Mouse (Mus musculus): ENCODE results near the gene Tedc2. TPM values are rescaled to one million over a fixed set of nuclear protein-coding genes. Genes with fewer than 3 reads are reported as not detected.

Tedc2 gene
- polyA plus RNA-seq, 1 experiment from 2014 or later, result 5.3 TPM

GRCm38 (mm10) chr17:24222653-24223052 lies 2.0 kb upstream of the Tedc2 start:
- H3K27ac ChIP-seq (ENCODE audit: low read length), result no peak overlapping the region
- H3K4me3 ChIP-seq (ENCODE audit: low read depth, low read length), result no peak overlapping the region
- no peak overlapping the region for H3K4me2 ChIP-seq (replicated peaks; ENCODE audit: low read depth, low read length)
- H3K36me3 ChIP-seq (ENCODE audit: insufficient read depth, low read length), result peaks cover 8% of the 10 kb centered on the region; the same call in 1 of the 2 replicates
- no peaks in the 10 kb centered on the region for H3K9me3 ChIP-seq (ENCODE audit: low read length)
- no peak overlapping the region for H3K9ac ChIP-seq (replicated peaks; ENCODE audit: low read depth)
- TF ChIP-seq CTCF (IDR thresholded peaks at IDR 0.05) (no peak), EP300 (IDR thresholded peaks at IDR 0.05) (no peak)
- H3K27me3 ChIP-seq (replicated peaks; ENCODE audit: insufficient read depth, low read length), result no peaks in the 10 kb centered on the region
- H3K4me1 ChIP-seq (ENCODE audit: insufficient read depth, low read depth, low read length), result peaks cover 4% of the 10 kb centered on the region; the same call in 1 of the 2 replicates
- 76% methylated on average over 6 of the region's 6 CpGs for WGBS
- ATAC-seq (no peak), DNase-seq (ENCODE audit: low spot score) (no peak)

GRCm38 (mm10) chr17:24216836-24217235 lies 3.8 kb downstream of the Tedc2 start:
- H3K9me3 ChIP-seq (ENCODE audit: low read length), result no peaks in the 10 kb centered on the region
- H3K4me1 ChIP-seq (ENCODE audit: insufficient read depth, low read depth, low read length), result peaks cover 9% of the 10 kb centered on the region
- no peaks in the 10 kb centered on the region for H3K27me3 ChIP-seq (replicated peaks; ENCODE audit: insufficient read depth, low read length)
- no peak for ATAC-seq
- H3K36me3 ChIP-seq (ENCODE audit: insufficient read depth, low read length), result peaks cover 10% of the 10 kb centered on the region; the same call in 1 of the 2 replicates
- 77% methylated on average over 4 of the region's 4 CpGs for WGBS
- H3K27ac ChIP-seq (ENCODE audit: low read length), result no peak overlapping the region
- H3K9ac ChIP-seq (replicated peaks; ENCODE audit: low read depth), result no peak overlapping the region
- TF ChIP-seq CTCF (IDR thresholded peaks at IDR 0.05) (no peak), EP300 (IDR thresholded peaks at IDR 0.05) (no peak)
- DNase-seq (ENCODE audit: low spot score), result no peak
- no peak overlapping the region for H3K4me2 ChIP-seq (replicated peaks; ENCODE audit: low read depth, low read length)
- no peak overlapping the region for H3K4me3 ChIP-seq (ENCODE audit: low read depth, low read length)

GRCm38 (mm10) chr17:24213186-24213585 lies 7.5 kb downstream of the Tedc2 start:
- Histone ChIP-seq H3K4me1 (ENCODE audit: insufficient read depth, low read depth, low read length) (peaks cover 21% of the 10 kb centered on the region), H3K36me3 (ENCODE audit: insufficient read depth, low read length) (peaks cover 10% of the 10 kb centered on the region; the same call in 1 of the 2 replicates), H3K9me3 (ENCODE audit: low read length) (no peaks in the 10 kb centered on the region), H3K4me3 (ENCODE audit: low read depth, low read length) (no peak overlapping the region), H3K9ac (replicated peaks; ENCODE audit: low read depth) (no peak overlapping the region), H3K27me3 (replicated peaks; ENCODE audit: insufficient read depth, low read length) (0 out of 2 replicates have a peak, but pooled peaks cover 3% of the 10 kb centered on the region), H3K27ac (ENCODE audit: low read length) (0 out of 2 replicates have a peak overlapping the region, but pooled peaks have one; percentile 16), H3K4me2 (replicated peaks; ENCODE audit: low read depth, low read length) (no peak overlapping the region)
- DNase-seq (ENCODE audit: low spot score) (peak; percentile 67), ATAC-seq (peak; percentile 5; the same call in 1 of the 2 replicates)
- 46% methylated on average over 6 of the region's 6 CpGs for WGBS
- TF ChIP-seq EP300 (IDR thresholded peaks at IDR 0.05) (no peak), CTCF (IDR thresholded peaks at IDR 0.05) (no peak)

- 29% methylated on average over 5 of the region's 5 CpGs for WGBS
- H3K4me3 ChIP-seq (ENCODE audit: low read depth, low read length), result 0 out of 2 replicates have a peak overlapping the region, but pooled peaks have one; percentile 35
- H3K27me3 ChIP-seq (replicated peaks; ENCODE audit: insufficient read depth, low read length), result 0 out of 2 replicates have a peak, but pooled peaks cover 5% of the 10 kb centered on the region
- H3K9ac ChIP-seq (replicated peaks; ENCODE audit: low read depth), result no peak overlapping the region
- no peak for ATAC-seq
- H3K4me2 ChIP-seq (replicated peaks; ENCODE audit: low read depth, low read length), result peak overlapping the region; percentile 78
- H3K36me3 ChIP-seq (ENCODE audit: insufficient read depth, low read length), result peaks cover 10% of the 10 kb centered on the region; the same call in 1 of the 2 replicates
- H3K27ac ChIP-seq (ENCODE audit: low read length), result peak overlapping the region; percentile 16
- peak; percentile 55 for TF ChIP-seq CTCF (IDR thresholded peaks at IDR 0.05)
- TF ChIP-seq EP300 (IDR thresholded peaks at IDR 0.05), result no peak
- peak; percentile 91 for DNase-seq (ENCODE audit: low spot score)
- H3K9me3 ChIP-seq (ENCODE audit: low read length), result no peaks in the 10 kb centered on the region
- H3K4me1 ChIP-seq (ENCODE audit: insufficient read depth, low read depth, low read length), result peaks cover 21% of the 10 kb centered on the region
Measured at GRCm38 (mm10) chr17:24212441-24213018, 8.1 kb downstream of the Tedc2 start.

GRCm38 (mm10) chr17:24211631-24212440 lies 8.8 kb downstream of the Tedc2 start:
- peak overlapping the region; percentile 36; the same call in 1 of the 2 replicates for H3K9ac ChIP-seq (replicated peaks; ENCODE audit: low read depth)
- WGBS, result 4% methylated on average over 37 of the region's 37 CpGs
- H3K27ac ChIP-seq (ENCODE audit: low read length), result peak overlapping the region; percentile 73
- TF ChIP-seq CTCF (IDR thresholded peaks at IDR 0.05) (no peak), EP300 (IDR thresholded peaks at IDR 0.05) (no peak)
- H3K36me3 ChIP-seq (ENCODE audit: insufficient read depth, low read length), result peaks cover 10% of the 10 kb centered on the region; the same call in 1 of the 2 replicates
- peak overlapping the region; percentile 35 for H3K4me3 ChIP-seq (ENCODE audit: low read depth, low read length)
- H3K27me3 ChIP-seq (replicated peaks; ENCODE audit: insufficient read depth, low read length), result 0 out of 2 replicates have a peak, but pooled peaks cover 11% of the 10 kb centered on the region
- no peaks in the 10 kb centered on the region for H3K9me3 ChIP-seq (ENCODE audit: low read length)
- peak; percentile 75 for ATAC-seq
- peak overlapping the region; percentile 78 for H3K4me2 ChIP-seq (replicated peaks; ENCODE audit: low read depth, low read length)
- DNase-seq (ENCODE audit: low spot score), result peak; percentile 46
- peaks cover 22% of the 10 kb centered on the region for H3K4me1 ChIP-seq (ENCODE audit: insufficient read depth, low read depth, low read length)

GRCm38 (mm10) chr17:24210591-24210990 lies 10.1 kb downstream of the Tedc2 start:
- ATAC-seq, result no peak
- WGBS, result 77% methylated on average over 3 of the region's 3 CpGs
- TF ChIP-seq CTCF (IDR thresholded peaks at IDR 0.05) (no peak), EP300 (IDR thresholded peaks at IDR 0.05) (no peak)
- no peaks in the 10 kb centered on the region for H3K9me3 ChIP-seq (ENCODE audit: low read length)
- no peak overlapping the region for H3K4me3 ChIP-seq (ENCODE audit: low read depth, low read length)
- no peak overlapping the region for H3K27ac ChIP-seq (ENCODE audit: low read length)
- H3K4me1 ChIP-seq (ENCODE audit: insufficient read depth, low read depth, low read length), result peaks cover 30% of the 10 kb centered on the region
- DNase-seq (ENCODE audit: low spot score), result no peak
- no peak overlapping the region for H3K4me2 ChIP-seq (replicated peaks; ENCODE audit: low read depth, low read length)
- 0 out of 2 replicates have a peak, but pooled peaks cover 11% of the 10 kb centered on the region for H3K27me3 ChIP-seq (replicated peaks; ENCODE audit: insufficient read depth, low read length)
- no peak overlapping the region for H3K9ac ChIP-seq (replicated peaks; ENCODE audit: low read depth)
- peaks cover 5% of the 10 kb centered on the region; the same call in 1 of the 2 replicates for H3K36me3 ChIP-seq (ENCODE audit: insufficient read depth, low read length)

Measured in lung, postnatal 0 days (tissue).